In genomic region chr3:14967235-14967634, GRCm38 (mm10) we compare ENCODE assay signal across 10 mouse cellular contexts.
"Had no signal": no experiment of that assay in that cellular context is flagged by ENCODE, and none has a peak within 500 bp of the region (broad histone marks: within the 10 kb centered on the region; RNA-seq: fewer than 3 reads in every experiment).

No protein-coding gene starts in this region.

- H3K9me3 ChIP-seq: limb, embryonic 10.5 days; lung, embryonic 15.5 days; midbrain, embryonic 12.5 days; neural tube, embryonic 13.5 days had no signal

- H3K36me3 ChIP-seq: limb, embryonic 10.5 days; lung, embryonic 15.5 days; midbrain, embryonic 12.5 days; neural tube, embryonic 13.5 days had no signal

- H3K4me2 ChIP-seq: lung, embryonic 15.5 days; midbrain, embryonic 12.5 days; neural tube, embryonic 13.5 days had no signal

- H3K4me3 ChIP-seq: left cerebral cortex, adult 2 months; limb, embryonic 10.5 days; lung, embryonic 15.5 days; midbrain, embryonic 12.5 days; neural tube, embryonic 13.5 days had no signal

- DNase-seq: right cerebral cortex, postnatal 14 days; thymus, postnatal 36 days had no signal

- H3K27ac ChIP-seq: left cerebral cortex, adult 2 months; limb, embryonic 10.5 days; liver, embryonic 14.5 days; lung, embryonic 15.5 days; midbrain, embryonic 12.5 days; neural tube, embryonic 13.5 days had no signal

- ATAC-seq: intestine, embryonic 16.5 days; midbrain, embryonic 16.5 days had no signal

- H3K4me1 ChIP-seq: limb, embryonic 10.5 days; midbrain, embryonic 12.5 days; neural tube, embryonic 13.5 days had no signal

- H3K27me3 ChIP-seq: lung, embryonic 15.5 days; midbrain, embryonic 12.5 days; neural tube, embryonic 13.5 days had no signal

- H3K9ac ChIP-seq: liver, embryonic 14.5 days; lung, embryonic 15.5 days; midbrain, embryonic 12.5 days; neural tube, embryonic 13.5 days had no signal
